Mouse (Mus musculus): ENCODE results near the gene Crtap. TPM values are rescaled to one million over a fixed set of nuclear protein-coding genes. Genes with fewer than 3 reads are reported as not detected.
"Not testable (repeated sequence)": the region's sequence is repeated elsewhere in the genome, so short reads cannot be mapped to it uniquely, and the experiment has no call there.

Crtap gene
- polyA plus RNA-seq, 1 experiment from 2014 or later, result 18.2 TPM

- Histone ChIP-seq H3K4me1 (ENCODE audit: control insufficient read depth, low read depth, low read length) (peaks cover 15% of the 10 kb centered on the region), H3K9ac (ENCODE audit: low read depth, low read length) (peak overlapping the region; percentile 78), H3K27me3 (ENCODE audit: control insufficient read depth, insufficient read depth, low read depth, low read length) (no peaks in the 10 kb centered on the region), H3K36me3 (ENCODE audit: control insufficient read depth, insufficient read depth) (peaks cover 18% of the 10 kb centered on the region), H3K27ac (ENCODE audit: low read length) (peak overlapping the region; percentile 82), H3K4me2 (ENCODE audit: low read depth, low read length) (peak overlapping the region; percentile 81), H3K4me3 (ENCODE audit: low read depth, low read length) (peak overlapping the region; percentile 82), H3K9me3 (replicated peaks; ENCODE audit: control insufficient read depth, low read length) (no peaks in the 10 kb centered on the region)
- WGBS (ENCODE audit: insufficient replicate concordance), result 1% methylated on average over 16 of the region's 16 CpGs
- no peak for ATAC-seq (ENCODE audit: low read depth)
These were observed 11.2 kb upstream of the Crtap start for GRCm38 (mm10) chr9:114401685-114402080.

GRCm38 (mm10) chr9:114400949-114401684 lies 10.6 kb upstream of the Crtap start, which contains the start of the genes Glb1 and Tmppe:
TSS of gene Glb1 (plus strand) at chr9:114401076.
TSS of gene Tmppe (plus strand) at chr9:114401105.
- Histone ChIP-seq H3K36me3 (ENCODE audit: control insufficient read depth, insufficient read depth) (peaks cover 18% of the 10 kb centered on the region), H3K27ac (ENCODE audit: low read length) (peak within 1 kb of the TSS; percentile 82), H3K4me2 (ENCODE audit: low read depth, low read length) (peak within 1 kb of the TSS; percentile 81), H3K4me1 (ENCODE audit: control insufficient read depth, low read depth, low read length) (peaks cover 15% of the 10 kb centered on the region), H3K9ac (ENCODE audit: low read depth, low read length) (peak within 1 kb of the TSS; percentile 78), H3K9me3 (replicated peaks; ENCODE audit: control insufficient read depth, low read length) (no peaks in the 10 kb centered on the region), H3K27me3 (ENCODE audit: control insufficient read depth, insufficient read depth, low read depth, low read length) (no peaks in the 10 kb centered on the region), H3K4me3 (ENCODE audit: low read depth, low read length) (peak within 1 kb of the TSS; percentile 82)
- WGBS (ENCODE audit: insufficient replicate concordance), result under 1% methylated on average over 73 of the region's 73 CpGs
- ATAC-seq (ENCODE audit: low read depth), result peak; percentile 91

- peak overlapping the region; percentile 82 for H3K4me3 ChIP-seq (ENCODE audit: low read depth, low read length)
- peak; percentile 30 for ATAC-seq (ENCODE audit: low read depth)
- H3K27me3 ChIP-seq (ENCODE audit: control insufficient read depth, insufficient read depth, low read depth, low read length), result no peaks in the 10 kb centered on the region
- H3K9me3 ChIP-seq (replicated peaks; ENCODE audit: control insufficient read depth, low read length), result no peaks in the 10 kb centered on the region
- 0 out of 2 replicates have a peak overlapping the region, but pooled peaks have one; percentile 78 for H3K9ac ChIP-seq (ENCODE audit: low read depth, low read length)
- H3K4me1 ChIP-seq (ENCODE audit: control insufficient read depth, low read depth, low read length), result peaks cover 15% of the 10 kb centered on the region
- peaks cover 13% of the 10 kb centered on the region for H3K36me3 ChIP-seq (ENCODE audit: control insufficient read depth, insufficient read depth)
- peak overlapping the region; percentile 81 for H3K4me2 ChIP-seq (ENCODE audit: low read depth, low read length)
- 0 out of 2 replicates have a peak overlapping the region, but pooled peaks have one; percentile 33 for H3K27ac ChIP-seq (ENCODE audit: low read length)
- WGBS (ENCODE audit: insufficient replicate concordance), result 15% methylated on average over 5 of the region's 5 CpGs
These were observed 10.1 kb upstream of the Crtap start for GRCm38 (mm10) chr9:114400588-114400948.

GRCm38 (mm10) chr9:114399680-114400079 lies 9.2 kb upstream of the Crtap start:
- 45% methylated on average over 12 of the region's 12 CpGs for whole genome bisulfite sequencing (ENCODE audit: insufficient replicate concordance)
- H3K9me3 ChIP-seq (replicated peaks; ENCODE audit: control insufficient read depth, low read length), result no peaks in the 10 kb centered on the region
- no peak overlapping the region for H3K4me2 ChIP-seq (ENCODE audit: low read depth, low read length)
- no peak overlapping the region for H3K4me3 ChIP-seq (ENCODE audit: low read depth, low read length)
- ATAC-seq (ENCODE audit: low read depth), result peak; percentile 50
- H3K4me1 ChIP-seq (ENCODE audit: control insufficient read depth, low read depth, low read length), result peaks cover 22% of the 10 kb centered on the region
- H3K9ac ChIP-seq (ENCODE audit: low read depth, low read length), result no peak overlapping the region
- peaks cover 4% of the 10 kb centered on the region for H3K36me3 ChIP-seq (ENCODE audit: control insufficient read depth, insufficient read depth)
- H3K27me3 ChIP-seq (ENCODE audit: control insufficient read depth, insufficient read depth, low read depth, low read length), result no peaks in the 10 kb centered on the region
- H3K27ac ChIP-seq (ENCODE audit: low read length), result no peak overlapping the region

- Histone ChIP-seq H3K27ac (ENCODE audit: low read length) (no peak overlapping the region), H3K4me1 (ENCODE audit: control insufficient read depth, low read depth, low read length) (peaks cover 16% of the 10 kb centered on the region), H3K9me3 (replicated peaks; ENCODE audit: control insufficient read depth, low read length) (no peaks in the 10 kb centered on the region), H3K4me2 (ENCODE audit: low read depth, low read length) (no peak overlapping the region), H3K27me3 (ENCODE audit: control insufficient read depth, insufficient read depth, low read depth, low read length) (no peaks in the 10 kb centered on the region), H3K36me3 (ENCODE audit: control insufficient read depth, insufficient read depth) (no peaks in the 10 kb centered on the region), H3K4me3 (ENCODE audit: low read depth, low read length) (no peak overlapping the region), H3K9ac (ENCODE audit: low read depth, low read length) (no peak overlapping the region)
- no peak; the same call in 1 of the 2 replicates for ATAC-seq (ENCODE audit: low read depth)
- 69% methylated on average over 4 of the region's 4 CpGs for WGBS (ENCODE audit: insufficient replicate concordance)
These were observed 4.8 kb upstream of the Crtap start for GRCm38 (mm10) chr9:114395258-114395657.

- Histone ChIP-seq H3K4me1 (ENCODE audit: control insufficient read depth, low read depth, low read length) (peaks cover 20% of the 10 kb centered on the region), H3K4me2 (ENCODE audit: low read depth, low read length) (no peak overlapping the region), H3K36me3 (ENCODE audit: control insufficient read depth, insufficient read depth) (no peaks in the 10 kb centered on the region), H3K27me3 (ENCODE audit: control insufficient read depth, insufficient read depth, low read depth, low read length) (no peaks in the 10 kb centered on the region), H3K4me3 (ENCODE audit: low read depth, low read length) (no peak overlapping the region), H3K9ac (ENCODE audit: low read depth, low read length) (no peak overlapping the region), H3K9me3 (replicated peaks; ENCODE audit: control insufficient read depth, low read length) (no peaks in the 10 kb centered on the region), H3K27ac (ENCODE audit: low read length) (no peak overlapping the region)
- WGBS (ENCODE audit: insufficient replicate concordance), result 32% methylated on average over 8 of the region's 8 CpGs
- ATAC-seq (ENCODE audit: low read depth), result no peak
These were observed 4.2 kb upstream of the Crtap start for GRCm38 (mm10) chr9:114394677-114395076.

GRCm38 (mm10) chr9:114394136-114394535 lies 3.7 kb upstream of the Crtap start:
- WGBS (ENCODE audit: insufficient replicate concordance), result 47% methylated on average over 6 of the region's 6 CpGs
- not testable (repeated sequence) for H3K36me3 ChIP-seq (ENCODE audit: control insufficient read depth, insufficient read depth); H3K4me3 ChIP-seq (ENCODE audit: low read depth, low read length); H3K27ac ChIP-seq (ENCODE audit: low read length); ATAC-seq (ENCODE audit: low read depth); H3K4me2 ChIP-seq (ENCODE audit: low read depth, low read length); H3K9ac ChIP-seq (ENCODE audit: low read depth, low read length); H3K9me3 ChIP-seq (replicated peaks; ENCODE audit: control insufficient read depth, low read length); H3K27me3 ChIP-seq (ENCODE audit: control insufficient read depth, insufficient read depth, low read depth, low read length)
- peaks cover 17% of the 10 kb centered on the region for H3K4me1 ChIP-seq (ENCODE audit: control insufficient read depth, low read depth, low read length)

GRCm38 (mm10) chr9:114390749-114391075 lies 237 bp upstream of the Crtap start:
- ATAC-seq (ENCODE audit: low read depth), result no peak
- H3K9me3 ChIP-seq (replicated peaks; ENCODE audit: control insufficient read depth, low read length), result no peaks in the 10 kb centered on the region
- peaks cover 17% of the 10 kb centered on the region for H3K4me1 ChIP-seq (ENCODE audit: control insufficient read depth, low read depth, low read length)
- H3K9ac ChIP-seq (ENCODE audit: low read depth, low read length), result peak overlapping the region; percentile 71
- H3K36me3 ChIP-seq (ENCODE audit: control insufficient read depth, insufficient read depth), result no peaks in the 10 kb centered on the region
- no peak overlapping the region for H3K27ac ChIP-seq (ENCODE audit: low read length)
- peak overlapping the region; percentile 73 for H3K4me3 ChIP-seq (ENCODE audit: low read depth, low read length)
- H3K4me2 ChIP-seq (ENCODE audit: low read depth, low read length), result peak overlapping the region; percentile 96
- H3K27me3 ChIP-seq (ENCODE audit: control insufficient read depth, insufficient read depth, low read depth, low read length), result no peaks in the 10 kb centered on the region
- WGBS (ENCODE audit: insufficient replicate concordance), result 1% methylated on average over 10 of the region's 10 CpGs

GRCm38 (mm10) chr9:114389371-114389904 lies 1.0 kb downstream of the Crtap start:
- WGBS (ENCODE audit: insufficient replicate concordance), result 71% methylated on average over 8 of the region's 8 CpGs
- Histone ChIP-seq H3K36me3 (ENCODE audit: control insufficient read depth, insufficient read depth) (no peaks in the 10 kb centered on the region), H3K4me2 (ENCODE audit: low read depth, low read length) (peak overlapping the region; percentile 96), H3K27me3 (ENCODE audit: control insufficient read depth, insufficient read depth, low read depth, low read length) (no peaks in the 10 kb centered on the region), H3K9ac (ENCODE audit: low read depth, low read length) (no peak overlapping the region), H3K4me3 (ENCODE audit: low read depth, low read length) (peak overlapping the region; percentile 73), H3K27ac (ENCODE audit: low read length) (no peak overlapping the region), H3K4me1 (ENCODE audit: control insufficient read depth, low read depth, low read length) (peaks cover 9% of the 10 kb centered on the region), H3K9me3 (replicated peaks; ENCODE audit: control insufficient read depth, low read length) (no peaks in the 10 kb centered on the region)
- ATAC-seq (ENCODE audit: low read depth), result no peak
